Mouse (Mus musculus) liver, adult 2 months (tissue): ENCODE results near the gene Pnma1. TPM values are rescaled to one million over a fixed set of nuclear protein-coding genes. Genes with fewer than 3 reads are reported as not detected.

Experiments
- DNase-seq: peaks from one replicate; pipeline ENCODE4 v3.0.0-alpha.2; 2011; ENCODE audit warnings: low read depth, low spot score; ENCODE audit errors: extremely low read depth
- H3K27ac ChIP-seq: fragments of 200-500 bp; replicated peaks from 2 replicates; pipeline ENCODE4 v1.5.1; 2012; ENCODE audit warnings: low read depth, mild to moderate bottlenecking, control low read depth, inconsistent platforms, low read length; ENCODE audit not compliant: insufficient read depth
- H3K27me3 ChIP-seq: fragments of 200-500 bp; 2 replicates; pipeline ENCODE4 v1.6.1; 2012; ENCODE audit warnings: mild to moderate bottlenecking, moderate library complexity, low read length, inconsistent platforms; ENCODE audit not compliant: control insufficient read depth, insufficient read depth
- H3K36me3 ChIP-seq: fragments of 200-500 bp; 2 replicates; pipeline ENCODE4 v1.6.1; 2012; ENCODE audit warnings: low read length, inconsistent platforms; ENCODE audit not compliant: control insufficient read depth, insufficient read depth
- H3K4me1 ChIP-seq: fragments of 200-500 bp; 2 replicates; pipeline ENCODE4 v1.6.1; 2011; ENCODE audit warnings: low read length; ENCODE audit not compliant: control insufficient read depth, insufficient read depth
- H3K4me3 ChIP-seq: fragments of 200-500 bp; 2 replicates; pipeline ENCODE4 v1.5.1; 2011; ENCODE audit warnings: low read depth, mild to moderate bottlenecking, control low read depth, low read length, moderate library complexity; ENCODE audit not compliant: insufficient read depth
- H3K79me2 ChIP-seq: fragments of 200-500 bp; 2 replicates; pipeline ENCODE4 v1.6.1; 2012; ENCODE audit warnings: inconsistent platforms, mild to moderate bottlenecking, low read length, moderate library complexity; ENCODE audit not compliant: control insufficient read depth, insufficient read depth
- H3K9ac ChIP-seq: fragments of 200-500 bp; 2 replicates; pipeline ENCODE4 v1.6.1; 2012; ENCODE audit warnings: low read depth, mild to moderate bottlenecking, control low read depth, inconsistent platforms, low read length
- CTCF ChIP-seq: fragments of 200-500 bp; IDR thresholded peaks from 2 replicates; pipeline ENCODE4 v1.5.1; 2011; ENCODE audit warnings: low read depth, low read length, control low read depth
- POLR2A ChIP-seq: fragments of 200-500 bp; IDR thresholded peaks from 2 replicates; pipeline ENCODE4 v1.6.1; 2011; ENCODE audit warnings: low read length, control low read depth; ENCODE audit not compliant: insufficient read depth; ENCODE audit errors: extremely low read depth
- WGBS: fragments of 180-500 bp; shearing (Covaris S2); methylation state at CpG from one replicate; pipeline ENCODE4 v1.1.7; 2018; 5-methylcytosine and 5-hydroxymethylcytosine counted together
- polyA plus RNA-seq: library from polyadenylated mRNA; depleted of rRNA; stranded (reverse); fragments of >200 nt; gene quantifications from 2 replicates; pipeline ENCODE4 v1.2.3, GENCODE M21; 2012
- total RNA-seq: library from RNA; depleted of rRNA; stranded (reverse); fragments of >200 nt; gene quantifications from 2 replicates; pipeline ENCODE4 v1.2.3, GENCODE M21; 2014

Pnma1 gene
- total and polyA plus RNA-seq, 2 experiments: 0.18 TPM; not detected in 1

DNA sequence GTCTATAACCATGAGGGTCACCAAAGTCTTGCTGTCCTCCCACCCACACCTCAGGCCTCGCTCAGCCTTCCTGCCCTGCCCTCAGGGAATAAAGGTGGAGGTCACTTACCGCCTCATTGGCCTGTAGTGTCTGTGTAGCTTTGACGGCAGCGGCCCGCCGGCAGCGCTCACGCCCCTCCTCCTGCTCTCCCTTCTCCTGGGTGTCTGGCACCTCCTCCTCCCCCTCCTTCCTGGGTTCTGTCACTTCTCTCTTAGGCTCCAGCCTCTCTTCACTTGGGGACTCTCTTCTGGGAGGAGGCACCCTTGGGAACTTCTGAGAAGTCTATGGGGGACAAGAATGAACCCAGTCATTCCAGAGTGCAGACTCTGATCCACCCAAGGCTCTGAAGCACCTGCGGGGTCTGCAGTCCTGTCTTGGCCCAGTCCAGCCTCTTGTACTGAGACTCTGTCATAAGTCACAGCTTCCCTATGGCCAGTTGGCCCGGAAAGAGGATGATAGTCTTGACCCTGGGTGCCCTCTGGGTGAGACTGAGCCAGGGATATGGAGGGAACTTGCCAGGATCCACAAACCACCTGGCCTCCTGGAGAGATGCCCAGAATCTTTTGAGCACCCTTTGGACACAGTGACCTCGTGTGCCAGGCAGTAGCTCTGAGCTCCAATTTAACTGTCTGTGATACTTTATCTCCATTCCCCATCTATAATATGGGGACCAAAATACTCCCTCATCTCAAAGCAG is 6.7 kb upstream of the Pnma1 start:
- H3K36me3 ChIP-seq: peaks cover 20% of the 10 kb centered on the region
- peak; percentile 96 for DNase-seq
- peaks cover 10% of the 10 kb centered on the region for H3K4me1 ChIP-seq
- TF ChIP-seq CTCF (no peak), POLR2A (no peak)
- H3K27me3 ChIP-seq: no peaks in the 10 kb centered on the region
- H3K4me3 ChIP-seq: no peak overlapping the region
- H3K27ac ChIP-seq: no peak overlapping the region
- no peak overlapping the region for H3K9ac ChIP-seq
- H3K79me2 ChIP-seq: no peaks in the 10 kb centered on the region
- WGBS: 46% methylated on average over 11 of the region's 11 CpGs

GRCm38 (mm10) chr12:84153414-84153813 is 5.1 kb upstream of the Pnma1 start:
- no peak for DNase-seq
- no peak for TF ChIP-seq CTCF
- TF ChIP-seq POLR2A: no peak
- WGBS: 94% methylated on average over 6 of the region's 6 CpGs
- Histone ChIP-seq H3K4me1 (peaks cover 8% of the 10 kb centered on the region), H3K27me3 (no peaks in the 10 kb centered on the region), H3K9ac (no peak overlapping the region), H3K79me2 (no peaks in the 10 kb centered on the region), H3K36me3 (peaks cover 18% of the 10 kb centered on the region), H3K4me3 (no peak overlapping the region), H3K27ac (no peak overlapping the region)

- no peak for DNase-seq
- H3K9ac ChIP-seq: no peak overlapping the region
- TF ChIP-seq CTCF (no peak), POLR2A (no peak)
- H3K4me3 ChIP-seq: no peak overlapping the region
- H3K4me1 ChIP-seq: peaks cover 8% of the 10 kb centered on the region
- H3K79me2 ChIP-seq: no peaks in the 10 kb centered on the region
- H3K27me3 ChIP-seq: no peaks in the 10 kb centered on the region
- 81% methylated on average over 32 of the region's 32 CpGs for WGBS
- peaks cover 11% of the 10 kb centered on the region for H3K36me3 ChIP-seq
- no peak overlapping the region for H3K27ac ChIP-seq
Observed at GRCm38 (mm10) chr12:84152352-84153190, 4.3 kb upstream of the Pnma1 start.

DNA sequence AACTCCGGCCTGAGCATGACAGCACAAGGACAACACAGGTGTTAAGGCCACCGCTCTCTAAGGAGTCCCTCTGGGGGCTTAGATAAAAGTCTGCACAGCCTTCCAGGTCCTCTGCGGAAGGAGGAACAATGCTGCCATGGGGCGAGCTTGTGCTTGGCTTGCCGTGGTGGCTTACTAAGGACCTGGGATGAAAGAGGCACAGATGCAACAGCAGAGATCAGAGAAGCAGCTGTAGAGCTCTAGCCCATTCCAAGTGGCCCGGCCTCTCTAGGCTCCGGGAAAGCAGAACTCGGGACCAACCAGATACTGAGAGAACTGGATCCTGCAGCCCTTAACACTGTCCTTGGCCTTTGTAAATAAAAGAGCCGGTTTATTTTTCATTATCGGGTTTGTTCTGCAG is 3.6 kb upstream of the Pnma1 start:
- 57% methylated on average over 10 of the region's 10 CpGs for WGBS
- Histone ChIP-seq H3K79me2 (no peaks in the 10 kb centered on the region), H3K4me3 (no peak overlapping the region), H3K27ac (no peak overlapping the region), H3K4me1 (peaks cover 8% of the 10 kb centered on the region), H3K36me3 (peaks cover 11% of the 10 kb centered on the region), H3K27me3 (no peaks in the 10 kb centered on the region), H3K9ac (no peak overlapping the region)
- TF ChIP-seq POLR2A: no peak
- no peak for TF ChIP-seq CTCF
- DNase-seq: peak; percentile 37

GRCm38 (mm10) chr12:84150976-84151375 is 2.7 kb upstream of the Pnma1 start:
- TF ChIP-seq CTCF (no peak), POLR2A (no peak)
- H3K9ac ChIP-seq: no peak overlapping the region
- no peaks in the 10 kb centered on the region for H3K79me2 ChIP-seq
- no peak overlapping the region for H3K27ac ChIP-seq
- H3K4me3 ChIP-seq: no peak overlapping the region
- H3K27me3 ChIP-seq: no peaks in the 10 kb centered on the region
- WGBS: 33% methylated on average over 6 of the region's 6 CpGs
- peak; percentile 24 for DNase-seq
- H3K4me1 ChIP-seq: peaks cover 6% of the 10 kb centered on the region
- H3K36me3 ChIP-seq: peaks cover 10% of the 10 kb centered on the region
